Mouse (Mus musculus) adrenal gland, postnatal 10 days (tissue): ENCODE measurements at regions not wholly inside any gene's neighbourhood (a gene's known extent, or its start where the extent isn't known, plus 50 kb on each side); places are given as distances from the start of the nearest gene placed in this dataset.

Source experiments
- DNase-seq: peaks from one replicate; pipeline ENCODE4 v3.0.0; 2021; ENCODE audit warnings: mixed read lengths

GRCm38 (mm10) chrX:77190863-77191262, 319.9 kb upstream of the Tbl1x start:
- DNase-seq: peak; percentile 9

- peak; percentile 54 for DNase-seq
Measured at GRCm38 (mm10) chrX:77208726-77209125, 302.1 kb upstream of the Tbl1x start.

GRCm38 (mm10) chrX:77219355-77219754, 291.5 kb upstream of the Tbl1x start:
- DNase-seq: peak; percentile 20
